Mouse (Mus musculus) left cerebral cortex, postnatal 14 days (tissue): Measurements from ENCODE around the gene Ttc7. TPM values are rescaled to one million over a fixed set of nuclear protein-coding genes. Genes with fewer than 3 reads are reported as not detected.

Source experiments
- DNase-seq, 2 experiments: peaks; one replicate each; pipeline ENCODE4 v3.0.0; 2021 to 2022; ENCODE audit warnings: low spot score in 2 of 2, mixed read lengths in 1 of 2
- intact Hi-C: fragments of 180-260 bp; cut with DNase I; formaldehyde crosslinking; loops from one replicate; pipeline ENCODE4 v1.15.1; 2025
- total RNA-seq, 2 experiments: library from RNA; stranded (reverse); gene quantifications; 2 replicates each; pipeline ENCODE4 v1.2.3; 2021

Gene Ttc7
- total RNA-seq, 2 experiments from 2014 or later, result 7.2 to 7.4 TPM

- intact Hi-C loops, result loop anchor here (2.0 kb wide), 1 partner anchor 50 kb away; no protein-coding TSS in a partner anchor
- peak; percentile 78 to 91 for DNase-seq
Observed at GRCm38 (mm10) chr17:87378354-87379159, 95.9 kb downstream of the Ttc7 start.

- DNase-seq, result no peak
- intact Hi-C loops, result loop anchor here (2.0 kb wide), 1 partner anchor 50 kb away; no protein-coding TSS in a partner anchor
Observed at GRCm38 (mm10) chr17:87379160-87379624, 96.5 kb downstream of the Ttc7 start.

GRCm38 (mm10) chr17:87379821-87380220 is 97.1 kb downstream of the Ttc7 start:
- DNase-seq, result no peak
- intact Hi-C loops, result loop anchor here (2.0 kb wide), 1 partner anchor 49 kb away; no protein-coding TSS in a partner anchor

DNA sequence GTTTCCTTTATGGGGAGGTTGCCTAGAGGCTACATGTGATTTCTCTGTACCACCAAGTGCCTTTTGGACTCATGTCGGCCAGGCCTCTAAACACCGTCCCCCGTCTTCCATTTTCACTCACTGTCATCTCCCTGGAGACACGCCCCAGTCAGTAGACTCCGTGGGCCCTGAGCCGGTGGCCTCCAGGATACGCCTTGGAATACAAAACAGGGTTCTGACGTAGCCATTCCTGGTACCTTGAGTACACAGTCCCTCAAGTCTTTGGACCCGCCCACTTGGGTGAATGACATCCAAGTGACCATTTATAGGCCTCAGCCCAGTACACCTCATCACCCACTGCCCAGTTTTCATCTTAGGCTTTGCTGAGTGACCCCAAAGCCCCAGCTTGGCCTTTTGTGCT is 98.0 kb downstream of the Ttc7 start:
- intact Hi-C loops, result no loop called here
- DNase-seq, result no peak

DNA sequence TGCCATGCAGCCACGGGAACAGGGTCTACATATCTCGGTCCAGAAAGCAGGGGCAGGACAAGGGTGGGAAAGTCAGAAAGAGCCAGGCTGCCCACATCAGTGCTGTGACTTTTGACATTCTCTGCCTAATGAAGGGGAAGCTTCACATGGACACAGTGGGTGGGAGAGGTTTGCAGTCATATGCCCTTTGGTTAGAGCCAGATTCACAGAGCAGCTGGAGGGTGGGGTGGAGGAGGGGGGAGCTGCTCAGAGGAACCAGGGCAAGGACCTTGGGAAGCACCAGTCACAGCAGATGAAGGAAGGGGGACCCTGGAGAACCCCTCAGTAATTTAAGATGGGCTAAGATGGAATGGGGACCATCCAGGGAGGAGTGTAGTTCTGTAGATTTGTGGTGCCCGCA is 103.1 kb downstream of the Ttc7 start:
- no peak for DNase-seq
- intact Hi-C loops, result no loop called here

GRCm38 (mm10) chr17:87387068-87387467 is 104.4 kb downstream of the Ttc7 start:
- intact Hi-C loops, result no loop called here
- no peak for DNase-seq

GRCm38 (mm10) chr17:87391242-87391641 is 108.6 kb downstream of the Ttc7 start:
- intact Hi-C loops, result no loop called here
- DNase-seq, result no peak

DNA sequence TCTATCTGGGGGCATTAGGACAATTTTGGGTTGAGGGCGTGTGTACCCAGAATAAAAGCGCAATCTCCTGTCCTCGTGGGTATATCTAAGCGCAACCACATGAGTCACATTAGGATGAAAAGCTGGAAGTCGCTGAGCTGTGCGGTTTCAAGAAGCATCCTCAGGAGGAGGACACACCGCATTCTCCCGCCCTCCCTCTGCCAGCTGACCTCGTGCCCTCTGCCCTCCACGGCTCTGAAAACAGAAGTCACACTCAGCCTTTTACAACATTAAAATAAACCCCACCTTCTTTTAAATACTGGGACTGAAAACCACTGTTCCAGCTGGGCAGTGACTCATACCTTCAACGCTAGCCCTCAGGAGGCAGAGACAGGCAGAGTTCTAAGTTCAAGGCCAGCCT is 114.4 kb downstream of the Ttc7 start:
- intact Hi-C loops, result no loop called here
- no peak for DNase-seq

DNA sequence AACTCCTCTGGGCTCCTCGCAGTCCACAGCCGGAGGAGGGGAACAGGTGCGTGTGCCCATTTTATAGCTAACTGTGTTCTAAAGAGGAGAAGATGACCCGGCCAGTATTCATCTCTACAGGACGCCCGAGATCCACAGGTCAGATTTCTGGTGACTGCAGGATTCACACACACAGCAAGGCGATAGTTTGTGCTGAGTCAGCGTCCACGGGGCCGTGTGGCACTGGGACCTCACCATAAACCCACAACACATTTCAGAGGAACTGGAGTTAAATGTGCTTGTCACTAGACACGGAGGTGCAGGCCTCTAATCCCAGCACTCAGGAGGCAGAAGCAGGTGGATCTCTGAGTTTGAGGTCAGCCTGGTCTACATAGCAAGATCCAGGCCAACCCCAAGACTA is 119.8 kb downstream of the Ttc7 start:
- DNase-seq, result no peak
- intact Hi-C loops, result no loop called here

GRCm38 (mm10) chr17:87403462-87403861 is 120.8 kb downstream of the Ttc7 start:
- intact Hi-C loops, result no loop called here
- DNase-seq, result no peak

- intact Hi-C loops, result no loop called here
- peak in 1 of 2 experiments; percentile 26 for DNase-seq
Observed at GRCm38 (mm10) chr17:87405576-87405975, 122.9 kb downstream of the Ttc7 start.

DNA sequence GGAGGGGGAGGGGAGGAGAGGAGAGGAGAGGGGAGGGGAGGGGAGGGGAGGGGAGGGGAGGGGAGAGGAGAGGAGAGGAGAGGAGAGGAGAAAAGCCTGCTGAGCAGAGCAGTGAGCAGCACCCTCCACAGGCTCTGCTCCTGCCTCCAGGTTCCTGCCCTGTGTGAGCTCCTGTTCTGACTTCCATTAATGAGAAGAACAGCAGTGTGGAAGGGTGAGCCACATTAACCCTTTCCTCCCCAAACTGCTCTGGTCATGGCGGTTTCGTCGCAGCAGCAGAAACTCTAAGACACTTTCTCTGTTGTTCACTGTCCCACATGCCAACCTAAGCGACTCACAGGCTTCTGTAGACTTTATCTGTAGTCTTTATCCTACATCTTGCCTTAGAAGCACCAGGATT is 124.0 kb downstream of the Ttc7 start:
- DNase-seq, result no peak
- intact Hi-C loops, result no loop called here

GRCm38 (mm10) chr17:87418082-87418481 is 135.4 kb downstream of the Ttc7 start:
- DNase-seq, result no peak
- intact Hi-C loops, result loop anchor here (5.0 kb wide), 1 partner anchor 101 kb away; no protein-coding TSS in a partner anchor

DNA sequence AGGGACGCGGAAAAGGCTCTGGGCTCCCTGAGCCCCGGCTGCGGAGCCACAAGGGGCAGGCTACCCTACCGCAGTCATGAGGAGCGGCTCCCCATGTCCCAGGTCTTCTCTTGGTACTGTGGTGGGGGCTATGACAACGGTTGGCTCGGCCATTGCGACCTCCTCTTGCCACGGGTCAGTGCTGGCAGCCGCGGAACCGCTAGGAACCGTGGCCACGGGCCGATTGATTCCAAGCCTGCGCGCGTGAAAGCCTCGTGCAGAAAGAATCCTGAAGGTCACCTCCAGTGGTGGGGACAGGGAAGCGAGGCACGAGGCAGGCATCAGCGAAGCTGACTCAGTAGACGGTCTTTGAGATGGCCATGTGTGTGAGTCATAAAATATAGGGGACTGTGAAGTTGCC is 144.8 kb downstream of the Ttc7 start, which contains the start of gene Stpg4:
Stpg4 (minus strand) TSS at position 231 of the 400 bp plus-strand sequence.
- DNase-seq, result no peak
- intact Hi-C loops, result no loop called here

DNA sequence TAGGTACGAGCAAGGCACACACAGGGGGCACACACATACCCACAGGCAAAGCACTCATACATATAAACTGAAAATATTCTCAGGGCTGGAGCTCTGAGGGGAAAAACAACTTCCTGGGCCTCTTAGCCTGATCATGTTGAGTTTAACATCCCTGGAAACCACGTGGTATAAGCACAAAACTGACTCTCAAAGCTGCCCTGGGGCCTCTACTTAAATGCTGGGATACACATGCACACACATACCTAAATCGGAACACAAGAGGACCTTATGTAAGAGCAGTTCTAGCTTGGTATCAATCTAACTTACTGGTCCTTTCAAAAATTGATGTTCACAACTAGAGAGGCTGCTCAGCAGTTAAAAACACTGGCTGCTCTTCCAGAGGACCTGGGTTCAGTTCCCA is 146.7 kb downstream of the Ttc7 start:
- intact Hi-C loops, result loop anchor here (2.0 kb wide), 1 partner anchor 51 kb away; no protein-coding TSS in a partner anchor
- DNase-seq, result no peak

Other genes starting within 250 kb of the Ttc7 start
- 10 to 100 TPM; 74.9 to 79.7 TPM for gene Socs5, start 175.2 kb upstream of the Ttc7 start, total RNA-seq
- 10 to 100 TPM; 39.1 to 40.3 TPM for gene Mcfd2, start 17.0 kb upstream of the Ttc7 start, total RNA-seq
- not detected for gene Stpg4, start 144.9 kb downstream of the Ttc7 start, total RNA-seq
- gene Calm2, start 164.0 kb downstream of the Ttc7 start, total RNA-seq, result 1,000 to 10,000 TPM; 2,367 to 2,382 TPM